Mouse (Mus musculus) forebrain, embryonic 10.5 days (tissue): ENCODE measurements around the gene Carmil3. TPM values are rescaled to one million over a fixed set of nuclear protein-coding genes. Genes with fewer than 3 reads are reported as not detected.

ENCODE experiments used
- DNase-seq: peaks from one replicate; pipeline ENCODE4 v3.0.0-alpha.2; 2017; ENCODE audit warnings: low spot score; ENCODE audit errors: extremely low spot score
- H3K27ac ChIP-seq: fragments of 300-500 bp; sonication (generic); 2 replicates; pipeline ENCODE4 v1.5.1; 2016; ENCODE audit warnings: mild to moderate bottlenecking
- H3K27me3 ChIP-seq: fragments of 300-500 bp; sonication (generic); 2 replicates; pipeline ENCODE4 v1.6.1; 2016; ENCODE audit warnings: mild to moderate bottlenecking; ENCODE audit not compliant: poor library complexity, severe bottlenecking
- H3K36me3 ChIP-seq: fragments of 300-500 bp; sonication (generic); replicated peaks from 2 replicates; pipeline ENCODE4 v1.6.1; 2016; ENCODE audit warnings: mild to moderate bottlenecking, moderate library complexity
- H3K4me1 ChIP-seq: fragments of 300-500 bp; sonication (generic); 2 replicates; pipeline ENCODE4 v1.6.1; 2016
- H3K4me3 ChIP-seq: fragments of 300-500 bp; sonication (generic); 2 replicates; pipeline ENCODE4 v1.5.1; 2016; ENCODE audit warnings: mild to moderate bottlenecking, moderate library complexity
- H3K9me3 ChIP-seq: fragments of 300-500 bp; sonication (generic); 2 replicates; pipeline ENCODE4 v1.6.1; 2016; ENCODE audit warnings: mild to moderate bottlenecking, moderate library complexity
- WGBS: fragments of 180-500 bp; shearing (Covaris S2); methylation state at CpG from one replicate; pipeline ENCODE4 v1.1.7; 2016; 5-methylcytosine and 5-hydroxymethylcytosine counted together
- polyA plus RNA-seq: library from polyadenylated mRNA; unstranded; fragments of >200 nt; fragmentation: Nextera tagmentation; extraction: Ambion mirVana; gene quantifications from 2 replicates; pipeline ENCODE4 v1.2.1, GENCODE M21; 2016

Carmil3 gene
- polyA plus RNA-seq, 1 experiment from 2014 or later: 5.1 TPM

- no peaks in the 10 kb centered on the region for H3K9me3 ChIP-seq
- WGBS: 76% methylated on average over 2 of the region's 2 CpGs
- no peak overlapping the region for H3K27ac ChIP-seq
- H3K4me3 ChIP-seq: no peak overlapping the region
- DNase-seq: no peak
- H3K36me3 ChIP-seq: no peaks in the 10 kb centered on the region
- H3K27me3 ChIP-seq: no peaks in the 10 kb centered on the region; the same call in 1 of the 2 replicates
- H3K4me1 ChIP-seq: peaks cover 37% of the 10 kb centered on the region
Measured at GRCm38 (mm10) chr14:55475654-55476053, 14.8 kb upstream of the Carmil3 start.

- Histone ChIP-seq H3K27me3 (no peaks in the 10 kb centered on the region), H3K36me3 (peaks cover 12% of the 10 kb centered on the region), H3K27ac (no peak overlapping the region), H3K4me1 (peaks cover 29% of the 10 kb centered on the region), H3K9me3 (no peaks in the 10 kb centered on the region), H3K4me3 (no peak overlapping the region)
- DNase-seq: no peak
- WGBS: 100% methylated on average over 1 of the region's 1 CpGs
Measured at GRCm38 (mm10) chr14:55477421-55477820, 13.0 kb upstream of the Carmil3 start.

GRCm38 (mm10) chr14:55477829-55478228 lies 12.6 kb upstream of the Carmil3 start:
- Histone ChIP-seq H3K4me3 (peak overlapping the region; percentile 69; the same call in 1 of the 2 replicates), H3K4me1 (peaks cover 29% of the 10 kb centered on the region), H3K27me3 (no peaks in the 10 kb centered on the region), H3K9me3 (no peaks in the 10 kb centered on the region), H3K36me3 (peaks cover 12% of the 10 kb centered on the region), H3K27ac (no peak overlapping the region)
- DNase-seq: no peak
- WGBS: 94% methylated on average over 5 of the region's 5 CpGs

- DNase-seq: peak; percentile 82
- Histone ChIP-seq H3K27me3 (no peaks in the 10 kb centered on the region), H3K4me3 (peak within 1 kb of the TSS; percentile 69), H3K9me3 (no peaks in the 10 kb centered on the region), H3K4me1 (peaks cover 29% of the 10 kb centered on the region), H3K27ac (peak within 1 kb of the TSS; percentile 95), H3K36me3 (peaks cover 12% of the 10 kb centered on the region)
- under 1% methylated on average over 37 of the region's 38 CpGs for WGBS
Measured at GRCm38 (mm10) chr14:55478651-55479599, 11.5 kb upstream of the Carmil3 start, which contains the start of gene Dhrs4. Gene Dhrs4, plus strand, starts transcription at chr14:55478758.

GRCm38 (mm10) chr14:55479629-55480028 lies 10.8 kb upstream of the Carmil3 start:
- no peaks in the 10 kb centered on the region for H3K9me3 ChIP-seq
- 92% methylated on average over 10 of the region's 10 CpGs for WGBS
- peaks cover 34% of the 10 kb centered on the region for H3K4me1 ChIP-seq
- H3K4me3 ChIP-seq: peak overlapping the region; percentile 69; the same call in 1 of the 2 replicates
- H3K27me3 ChIP-seq: no peaks in the 10 kb centered on the region
- H3K36me3 ChIP-seq: peaks cover 12% of the 10 kb centered on the region
- no peak overlapping the region for H3K27ac ChIP-seq
- DNase-seq: no peak

- peaks cover 39% of the 10 kb centered on the region for H3K36me3 ChIP-seq
- H3K27me3 ChIP-seq: no peaks in the 10 kb centered on the region
- no peak overlapping the region for H3K27ac ChIP-seq
- DNase-seq: no peak
- H3K9me3 ChIP-seq: no peaks in the 10 kb centered on the region
- WGBS: 77% methylated on average over 5 of the region's 5 CpGs
- peaks cover 19% of the 10 kb centered on the region for H3K4me1 ChIP-seq
- H3K4me3 ChIP-seq: no peak overlapping the region
Measured at GRCm38 (mm10) chr14:55484430-55485085, 5.9 kb upstream of the Carmil3 start.

- DNase-seq: no peak
- peaks cover 8% of the 10 kb centered on the region; the same call in 1 of the 2 replicates for H3K27me3 ChIP-seq
- no peaks in the 10 kb centered on the region for H3K9me3 ChIP-seq
- 89% methylated on average over 8 of the region's 8 CpGs for WGBS
- peaks cover 28% of the 10 kb centered on the region for H3K36me3 ChIP-seq
- no peak overlapping the region for H3K27ac ChIP-seq
- peaks cover 35% of the 10 kb centered on the region for H3K4me1 ChIP-seq
- no peak overlapping the region for H3K4me3 ChIP-seq
Measured at GRCm38 (mm10) chr14:55486836-55487235, 3.6 kb upstream of the Carmil3 start.

- Histone ChIP-seq H3K27me3 (peaks cover 11% of the 10 kb centered on the region; the same call in 1 of the 2 replicates), H3K27ac (peak overlapping the region; percentile 92), H3K9me3 (no peaks in the 10 kb centered on the region), H3K36me3 (peaks cover 49% of the 10 kb centered on the region), H3K4me3 (peak overlapping the region; percentile 88), H3K4me1 (peaks cover 30% of the 10 kb centered on the region)
- under 1% methylated on average over 30 of the region's 30 CpGs for WGBS
- peak; percentile 82 for DNase-seq
Measured at GRCm38 (mm10) chr14:55491291-55491833, 911 bp downstream of the Carmil3 start.

GRCm38 (mm10) chr14:55492103-55492502 lies 1.7 kb downstream of the Carmil3 start:
- peak overlapping the region; percentile 92 for H3K27ac ChIP-seq
- peak overlapping the region; percentile 88 for H3K4me3 ChIP-seq
- peaks cover 31% of the 10 kb centered on the region for H3K4me1 ChIP-seq
- peaks cover 11% of the 10 kb centered on the region; the same call in 1 of the 2 replicates for H3K27me3 ChIP-seq
- 54% methylated on average over 3 of the region's 3 CpGs for WGBS
- no peak for DNase-seq
- no peaks in the 10 kb centered on the region for H3K9me3 ChIP-seq
- peaks cover 51% of the 10 kb centered on the region for H3K36me3 ChIP-seq

- Histone ChIP-seq H3K4me1 (peaks cover 26% of the 10 kb centered on the region), H3K27ac (no peak overlapping the region), H3K4me3 (no peak overlapping the region), H3K27me3 (peaks cover 3% of the 10 kb centered on the region; the same call in 1 of the 2 replicates), H3K36me3 (peaks cover 62% of the 10 kb centered on the region), H3K9me3 (no peaks in the 10 kb centered on the region)
- 76% methylated on average over 19 of the region's 20 CpGs for WGBS
- no peak for DNase-seq
Measured at GRCm38 (mm10) chr14:55495509-55496240, 5.2 kb downstream of the Carmil3 start.

GRCm38 (mm10) chr14:55496761-55497448 lies 6.5 kb downstream of the Carmil3 start:
- H3K36me3 ChIP-seq: peaks cover 71% of the 10 kb centered on the region
- 0 out of 2 replicates have a peak overlapping the region, but pooled peaks have one; percentile 5 for H3K4me3 ChIP-seq
- 75% methylated on average over 15 of the region's 16 CpGs for WGBS
- peaks cover 13% of the 10 kb centered on the region for H3K4me1 ChIP-seq
- no peaks in the 10 kb centered on the region for H3K9me3 ChIP-seq
- no peak for DNase-seq
- H3K27ac ChIP-seq: no peak overlapping the region
- peaks cover 3% of the 10 kb centered on the region; the same call in 1 of the 2 replicates for H3K27me3 ChIP-seq
